Mouse (Mus musculus) ES-Bruce4 (cell line): ENCODE measurements around the gene Coq8b. TPM values are rescaled to one million over a fixed set of nuclear protein-coding genes. Genes with fewer than 3 reads are reported as not detected.

ENCODE experiments used
- H3K27ac ChIP-seq: 2 replicates; pipeline ENCODE4 v1.5.1; 2012; ENCODE audit warnings: low read length, inconsistent platforms; ENCODE audit not compliant: insufficient read depth
- H3K27me3 ChIP-seq: 2 replicates; pipeline ENCODE4 v1.6.1; 2012; ENCODE audit warnings: mild to moderate bottlenecking, low read length, inconsistent platforms; ENCODE audit not compliant: control insufficient read depth, poor library complexity, insufficient read depth, severe bottlenecking
- H3K36me3 ChIP-seq: 2 replicates; pipeline ENCODE4 v1.6.1; 2012; ENCODE audit warnings: inconsistent platforms, mild to moderate bottlenecking, low read length, moderate library complexity; ENCODE audit not compliant: control insufficient read depth, poor library complexity, insufficient read depth, severe bottlenecking
- H3K4me1 ChIP-seq: one replicate; pipeline ENCODE4 v1.8.1; 2011; ENCODE audit warnings: low read length; ENCODE audit not compliant: control insufficient read depth, insufficient read depth
- H3K4me3 ChIP-seq: 2 replicates; pipeline ENCODE4 v1.5.1; 2011; ENCODE audit warnings: low read depth, mild to moderate bottlenecking, low read length
- H3K9ac ChIP-seq: 2 replicates; pipeline ENCODE4 v1.6.1; 2012; ENCODE audit warnings: low read depth, mild to moderate bottlenecking, inconsistent platforms; ENCODE audit not compliant: poor library complexity, severe bottlenecking
- H3K9me3 ChIP-seq: replicated peaks from 2 replicates; pipeline ENCODE4 v1.6.1; 2012; ENCODE audit warnings: mild to moderate bottlenecking, low read length, inconsistent platforms; ENCODE audit not compliant: control insufficient read depth, poor library complexity, insufficient read depth, severe bottlenecking
- CTCF ChIP-seq: IDR thresholded peaks from one replicate; pipeline ENCODE4 v1.8.1; 2011; ENCODE audit warnings: low read depth, low read length
- EP300 ChIP-seq: IDR thresholded peaks from 2 replicates; pipeline ENCODE4 v1.6.1; 2011; ENCODE audit warnings: low read depth, low read length; ENCODE audit not compliant: insufficient read depth
- POLR2A ChIP-seq: IDR thresholded peaks from one replicate; pipeline ENCODE4 v1.8.1; 2011; ENCODE audit warnings: low read length; ENCODE audit not compliant: insufficient read depth
- polyA plus RNA-seq: library from polyadenylated mRNA; stranded (reverse); fragments of >200 nt; gene quantifications from 2 replicates; pipeline ENCODE4 v1.2.4, GENCODE M21; 2011; ENCODE audit warnings: low read depth; ENCODE audit not compliant: missing spikeins, insufficient read depth, insufficient read length

The Coq8b gene
- polyA plus RNA-seq, 1 experiment = 10.9 TPM

DNA sequence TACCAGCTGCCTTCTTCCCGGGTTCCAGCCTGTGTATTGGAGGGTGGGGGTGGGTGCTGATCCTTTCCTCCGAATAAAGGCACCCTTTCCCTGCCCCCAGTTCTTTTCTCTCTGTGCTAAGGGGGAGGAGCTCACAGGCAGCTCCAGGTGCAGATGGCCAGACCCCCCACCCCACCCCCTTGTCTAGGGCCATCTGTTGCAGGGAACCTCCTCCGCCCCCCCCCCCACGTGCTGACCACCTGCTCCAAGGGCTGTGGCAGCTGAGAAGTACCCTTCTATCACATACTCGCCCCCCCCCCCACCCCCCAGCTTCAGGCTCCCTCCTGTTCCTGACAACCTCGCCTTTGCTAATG is 25.0 kb downstream of the Coq8b start:
- H3K36me3 ChIP-seq = no peaks in the 10 kb centered on the region
- no peak for TF ChIP-seq POLR2A
- peak; percentile 80 for TF ChIP-seq EP300
- H3K4me1 ChIP-seq = peaks cover 2% of the 10 kb centered on the region
- H3K27me3 ChIP-seq = no peaks in the 10 kb centered on the region
- peak overlapping the region; percentile 69 for H3K4me3 ChIP-seq
- H3K9me3 ChIP-seq = no peaks in the 10 kb centered on the region
- H3K27ac ChIP-seq = peak overlapping the region; percentile 82
- H3K9ac ChIP-seq = peak overlapping the region; percentile 11

DNA sequence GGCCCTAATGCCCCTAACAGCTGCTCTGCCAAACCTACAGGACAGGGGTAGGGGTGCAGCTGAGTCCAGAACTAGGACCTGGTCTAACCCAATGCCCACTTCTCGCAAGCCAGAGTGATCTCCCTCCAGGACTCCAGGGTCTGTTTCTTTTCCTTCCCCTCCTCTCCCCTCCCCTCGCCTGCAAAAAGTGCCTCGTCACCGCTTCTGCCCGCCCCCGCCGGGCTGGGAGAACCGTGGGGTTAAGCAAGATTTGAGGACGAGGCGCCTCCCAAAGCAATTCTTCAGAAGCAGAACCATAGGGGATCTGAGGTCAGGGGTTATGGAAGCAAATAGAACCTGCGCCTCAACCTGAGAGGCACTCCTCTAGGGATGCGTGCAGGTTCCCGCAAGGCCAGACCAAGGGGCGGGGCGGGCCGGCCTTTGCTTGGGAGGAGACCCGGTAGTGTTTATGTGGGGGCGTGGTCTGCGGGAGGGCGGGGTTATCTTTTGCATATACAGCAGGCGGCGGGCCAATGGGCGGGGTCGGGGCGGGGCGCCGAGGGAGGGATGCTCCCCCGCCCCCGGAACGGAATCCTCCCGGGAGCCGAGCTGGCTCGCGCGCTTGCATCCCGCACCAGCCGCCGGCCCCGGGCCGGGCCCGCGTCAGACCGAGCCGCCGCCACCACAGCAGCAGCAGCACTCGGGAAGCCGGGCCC is 25.5 kb downstream of the Coq8b start, which contains the start of gene Numbl:
Gene Numbl (plus strand): TSS at position 229 of the 695 bp plus-strand sequence.
- H3K36me3 ChIP-seq = 0 out of 2 replicates have a peak, but pooled peaks cover 2% of the 10 kb centered on the region
- no peaks in the 10 kb centered on the region for H3K27me3 ChIP-seq
- H3K9ac ChIP-seq = peak within 1 kb of the TSS; percentile 85
- TF ChIP-seq POLR2A (no peak), CTCF (no peak), EP300 (no peak)
- H3K4me1 ChIP-seq = peaks cover 2% of the 10 kb centered on the region
- peak within 1 kb of the TSS; percentile 76 for H3K4me3 ChIP-seq
- peak within 1 kb of the TSS; percentile 82 for H3K27ac ChIP-seq
- H3K9me3 ChIP-seq = no peaks in the 10 kb centered on the region

DNA sequence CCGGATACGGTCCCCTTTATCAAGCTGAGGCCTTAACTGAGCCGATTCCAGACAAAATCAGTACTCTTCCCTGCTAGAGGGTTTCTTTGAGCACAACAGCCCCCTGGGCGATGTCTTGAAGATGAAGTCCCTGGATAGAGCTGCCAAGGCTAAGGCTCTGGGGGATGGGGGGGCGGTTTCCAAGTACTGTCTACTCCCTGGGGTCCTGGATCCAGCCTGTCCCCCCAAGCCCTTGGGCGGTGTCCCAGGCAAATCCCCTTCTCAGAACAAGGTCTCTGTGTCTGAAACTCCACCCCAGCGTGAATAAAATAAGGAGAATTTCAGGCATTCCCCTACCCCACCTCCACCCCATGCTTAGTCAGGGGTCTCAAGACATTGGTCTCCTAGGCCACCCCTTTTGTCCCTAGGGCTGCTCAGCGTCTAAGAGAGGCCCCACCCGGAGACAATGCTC is 26.5 kb downstream of the Coq8b start:
- no peaks in the 10 kb centered on the region for H3K27me3 ChIP-seq
- peak overlapping the region; percentile 51; the same call in 1 of the 2 replicates for H3K27ac ChIP-seq
- peaks cover 2% of the 10 kb centered on the region for H3K4me1 ChIP-seq
- H3K4me3 ChIP-seq = peak overlapping the region; percentile 76
- H3K9me3 ChIP-seq = no peaks in the 10 kb centered on the region
- 0 out of 2 replicates have a peak, but pooled peaks cover 2% of the 10 kb centered on the region for H3K36me3 ChIP-seq
- peak overlapping the region; percentile 85 for H3K9ac ChIP-seq
- TF ChIP-seq EP300 (0 out of 2 replicates have a peak, but pooled peaks have one; percentile 12), POLR2A (no peak)

DNA sequence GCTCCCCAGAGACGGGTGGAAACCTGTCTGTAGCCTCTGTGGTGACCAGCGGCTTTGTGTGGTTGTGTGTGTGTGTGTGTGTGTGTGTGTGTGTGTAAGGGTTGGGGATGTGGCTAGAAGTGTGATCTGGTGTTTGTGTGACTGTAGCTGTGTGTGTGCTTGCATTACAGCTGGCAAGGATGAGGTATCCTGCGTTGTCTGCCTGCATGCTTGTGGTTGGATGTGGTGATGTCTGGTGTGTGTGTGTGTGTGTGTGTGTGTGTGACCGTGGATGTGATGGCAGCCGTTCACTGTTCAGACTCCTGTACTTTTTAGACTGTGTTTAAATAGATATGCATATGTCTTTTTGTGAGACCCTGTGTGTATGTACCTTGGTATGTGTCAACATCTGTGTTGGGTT is 26.9 kb downstream of the Coq8b start:
- Histone ChIP-seq H3K36me3 (0 out of 2 replicates have a peak, but pooled peaks cover 2% of the 10 kb centered on the region), H3K27ac (no peak overlapping the region), H3K9ac (peak overlapping the region; percentile 85), H3K4me1 (peaks cover 2% of the 10 kb centered on the region), H3K27me3 (no peaks in the 10 kb centered on the region), H3K9me3 (no peaks in the 10 kb centered on the region), H3K4me3 (peak overlapping the region; percentile 76)
- TF ChIP-seq EP300 (no peak), POLR2A (no peak), CTCF (no peak)

DNA sequence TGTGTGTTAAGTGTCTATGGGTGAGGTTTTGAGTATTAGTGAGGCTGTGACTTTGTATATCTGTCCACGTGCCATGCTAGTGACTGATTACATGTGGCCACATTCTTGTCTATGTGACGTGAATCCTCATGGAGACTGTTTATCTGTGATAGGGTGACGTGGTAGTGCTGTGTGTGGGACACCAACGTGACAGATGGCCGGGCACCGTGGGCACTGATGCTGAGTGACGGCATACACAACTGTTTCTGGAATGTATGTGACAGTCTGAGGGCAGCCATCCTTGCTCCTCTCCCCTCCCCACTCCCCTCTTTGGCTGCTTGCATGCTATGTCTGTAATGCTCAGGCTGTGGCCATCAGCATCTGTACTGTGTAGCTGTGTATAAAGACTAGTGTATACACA is 28.0 kb downstream of the Coq8b start:
- H3K9me3 ChIP-seq = no peaks in the 10 kb centered on the region
- H3K27me3 ChIP-seq = no peaks in the 10 kb centered on the region
- no peak overlapping the region for H3K9ac ChIP-seq
- no peak overlapping the region for H3K27ac ChIP-seq
- 0 out of 2 replicates have a peak, but pooled peaks cover 2% of the 10 kb centered on the region for H3K36me3 ChIP-seq
- no peak overlapping the region for H3K4me3 ChIP-seq
- no peak for TF ChIP-seq POLR2A
- TF ChIP-seq EP300 = no peak
- TF ChIP-seq CTCF = no peak
- H3K4me1 ChIP-seq = peaks cover 2% of the 10 kb centered on the region

DNA sequence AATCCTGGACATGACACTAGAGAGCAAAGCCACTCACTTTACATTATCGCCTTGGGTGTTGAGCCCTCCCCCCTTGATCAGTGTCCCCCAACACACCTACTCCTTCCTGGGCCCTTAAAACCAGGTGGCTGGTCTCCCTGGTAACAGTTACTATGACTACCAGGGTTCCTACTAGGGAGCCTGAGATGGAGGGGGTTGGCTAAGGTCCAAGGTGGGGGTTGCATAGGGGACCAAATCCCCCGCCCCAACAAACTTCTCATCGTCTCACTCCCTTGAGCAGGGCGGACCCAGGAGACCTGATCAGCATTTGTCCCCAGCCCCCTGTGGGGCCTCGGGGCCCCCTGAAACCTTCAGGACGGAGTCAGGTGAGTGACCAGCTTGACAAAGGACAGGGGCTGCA is 29.1 kb downstream of the Coq8b start:
- peaks cover 2% of the 10 kb centered on the region for H3K4me1 ChIP-seq
- no peaks in the 10 kb centered on the region for H3K9me3 ChIP-seq
- H3K27me3 ChIP-seq = no peaks in the 10 kb centered on the region
- H3K27ac ChIP-seq = no peak overlapping the region
- no peak overlapping the region for H3K4me3 ChIP-seq
- TF ChIP-seq CTCF (no peak), POLR2A (no peak), EP300 (no peak)
- 0 out of 2 replicates have a peak, but pooled peaks cover 2% of the 10 kb centered on the region for H3K36me3 ChIP-seq
- H3K9ac ChIP-seq = no peak overlapping the region
